Mouse (Mus musculus) cerebellum, postnatal 14 days (tissue): ENCODE results near the gene Gm128.

Experiments
- DNase-seq, 2 experiments: peaks; one replicate each; pipeline ENCODE4 v3.0.0; 2021; ENCODE audit warnings: mixed read lengths in 2 of 2

Gene Gm128

GRCm38 (mm10) chr3:95241498-95241897 lies at the start of gene Gm128:
Gm128 (minus strand) TSS chr3:95241598.
- DNase-seq = no peak

GRCm38 (mm10) chr3:95291041-95291440 lies 49.6 kb upstream of the Gm128 start:
- DNase-seq = no peak

GRCm38 (mm10) chr3:95290156-95290555 lies 48.8 kb upstream of the Gm128 start:
- no peak for DNase-seq

GRCm38 (mm10) chr3:95289419-95289818 lies 48.0 kb upstream of the Gm128 start:
- peak; percentile 78 to 87 for DNase-seq

- no peak for DNase-seq
Measured at GRCm38 (mm10) chr3:95287541-95287940, 46.1 kb upstream of the Gm128 start.

- DNase-seq = no peak
Measured at GRCm38 (mm10) chr3:95286510-95286909, 45.1 kb upstream of the Gm128 start.

GRCm38 (mm10) chr3:95286011-95286410 lies 44.6 kb upstream of the Gm128 start:
- no peak for DNase-seq

- no peak for DNase-seq
Measured at GRCm38 (mm10) chr3:95285390-95285789, 44.0 kb upstream of the Gm128 start.

GRCm38 (mm10) chr3:95284501-95285281 lies 43.3 kb upstream of the Gm128 start:
- DNase-seq = no peak

- DNase-seq = no peak
Measured at GRCm38 (mm10) chr3:95284062-95284461, 42.7 kb upstream of the Gm128 start.

GRCm38 (mm10) chr3:95283589-95283941 lies 42.2 kb upstream of the Gm128 start:
- no peak for DNase-seq

- DNase-seq = peak; percentile 88 to 90
Measured at GRCm38 (mm10) chr3:95282865-95283588, 41.6 kb upstream of the Gm128 start.

GRCm38 (mm10) chr3:95282381-95282864 lies 41.0 kb upstream of the Gm128 start:
- DNase-seq = peak; percentile 32 to 61

- DNase-seq = peak; percentile 99 to 100
Measured at GRCm38 (mm10) chr3:95281216-95282126, 40.1 kb upstream of the Gm128 start, which contains the start of the genes Mindy1 and Prune1. Mindy1 (plus strand) TSS chr3:95281345. Prune1 (minus strand) TSS chr3:95282076.

- peak; percentile 45 to 58 for DNase-seq
Measured at GRCm38 (mm10) chr3:95280747-95281146, 39.3 kb upstream of the Gm128 start.

GRCm38 (mm10) chr3:95277149-95277551 lies 35.8 kb upstream of the Gm128 start:
- DNase-seq = peak; percentile 42 to 44

GRCm38 (mm10) chr3:95276428-95276934 lies 35.1 kb upstream of the Gm128 start:
- no peak for DNase-seq

GRCm38 (mm10) chr3:95275161-95275560 lies 33.8 kb upstream of the Gm128 start:
- DNase-seq = no peak

- no peak for DNase-seq
Measured at GRCm38 (mm10) chr3:95274453-95274852, 33.1 kb upstream of the Gm128 start.

- peak; percentile 90 to 92 for DNase-seq
Measured at GRCm38 (mm10) chr3:95273471-95273870, 32.1 kb upstream of the Gm128 start.

- DNase-seq = no peak
Measured at GRCm38 (mm10) chr3:95270766-95271364, 29.5 kb upstream of the Gm128 start.

- DNase-seq = no peak
Measured at GRCm38 (mm10) chr3:95269789-95270188, 28.4 kb upstream of the Gm128 start.
